Mouse (Mus musculus) cerebellum, adult (tissue): ENCODE measurements around the gene Ptprm.
A peak's percentile ranks its signal among the peaks of the same experiment; 100 is the strongest.

Experiments used
- ATAC-seq: cut with Nextera tagmentation; 2 replicates; pipeline ENCODE4 v1.9.2; 2017; ENCODE audit warnings: mild to moderate bottlenecking, moderate library complexity, mixed read lengths; ENCODE audit not compliant: insufficient number of reproducible peaks, low FRiP score, low TSS enrichment

Gene Ptprm

GRCm38 (mm10) chr17:66707684-66708083, 646.6 kb downstream of the Ptprm start:
- ATAC-seq = no peak

- no peak for ATAC-seq
Observed at GRCm38 (mm10) chr17:66701358-66702184, 652.7 kb downstream of the Ptprm start.

DNA sequence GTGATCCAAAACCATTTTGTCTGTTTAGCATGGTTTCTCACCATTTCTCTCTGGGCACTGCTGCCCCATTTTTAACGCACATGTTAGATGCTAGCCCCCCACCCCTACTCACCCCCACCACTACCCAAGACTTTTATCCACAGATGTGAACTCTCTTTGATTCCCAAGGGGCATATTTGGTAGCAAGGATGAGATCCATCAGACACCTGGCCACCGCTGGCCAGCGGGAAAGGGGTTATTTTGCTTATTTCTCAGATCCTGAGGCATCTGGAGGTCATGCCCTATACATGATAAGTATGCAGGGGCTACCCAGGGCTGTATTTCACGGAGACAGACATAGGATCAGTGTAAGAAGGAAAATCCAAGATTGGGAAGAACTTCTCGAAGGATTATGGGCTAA, 654.4 kb downstream of the Ptprm start:
- ATAC-seq = no peak

- ATAC-seq = no peak
Observed at GRCm38 (mm10) chr17:66697650-66698049, 656.6 kb downstream of the Ptprm start.

DNA sequence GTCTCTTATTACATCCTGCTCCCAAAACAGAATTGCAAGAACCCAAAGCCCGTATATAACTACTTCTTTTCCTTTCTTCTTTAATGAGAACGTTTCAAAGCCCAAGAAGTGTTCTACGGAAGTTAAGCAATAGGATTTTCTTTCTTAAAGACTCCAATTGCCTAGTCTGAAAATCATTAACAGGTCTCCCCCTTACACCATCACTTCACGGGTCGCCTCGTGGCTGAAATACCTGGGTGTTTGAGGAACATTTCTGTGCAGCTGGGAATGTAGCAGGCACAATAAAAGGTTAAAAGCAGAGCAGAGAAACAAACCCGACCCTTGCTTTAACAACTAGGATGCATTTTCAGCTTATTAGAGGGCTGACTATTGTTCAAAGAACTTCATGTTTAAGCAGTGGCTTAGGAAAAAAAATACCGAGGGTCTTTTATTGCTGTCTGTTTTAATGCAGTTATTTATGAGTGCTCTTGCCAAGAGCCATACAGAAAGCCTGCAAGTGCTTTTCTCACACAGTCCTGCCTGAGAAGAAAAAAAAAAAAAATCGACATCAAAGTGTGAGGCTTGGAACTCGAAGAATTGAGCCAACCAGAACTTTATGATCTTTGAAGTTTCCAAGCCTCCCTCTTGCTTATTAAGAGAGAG, 657.6 kb downstream of the Ptprm start:
- ATAC-seq = no peak

- ATAC-seq = no peak
Observed at GRCm38 (mm10) chr17:66694326-66694725, 659.9 kb downstream of the Ptprm start.

DNA sequence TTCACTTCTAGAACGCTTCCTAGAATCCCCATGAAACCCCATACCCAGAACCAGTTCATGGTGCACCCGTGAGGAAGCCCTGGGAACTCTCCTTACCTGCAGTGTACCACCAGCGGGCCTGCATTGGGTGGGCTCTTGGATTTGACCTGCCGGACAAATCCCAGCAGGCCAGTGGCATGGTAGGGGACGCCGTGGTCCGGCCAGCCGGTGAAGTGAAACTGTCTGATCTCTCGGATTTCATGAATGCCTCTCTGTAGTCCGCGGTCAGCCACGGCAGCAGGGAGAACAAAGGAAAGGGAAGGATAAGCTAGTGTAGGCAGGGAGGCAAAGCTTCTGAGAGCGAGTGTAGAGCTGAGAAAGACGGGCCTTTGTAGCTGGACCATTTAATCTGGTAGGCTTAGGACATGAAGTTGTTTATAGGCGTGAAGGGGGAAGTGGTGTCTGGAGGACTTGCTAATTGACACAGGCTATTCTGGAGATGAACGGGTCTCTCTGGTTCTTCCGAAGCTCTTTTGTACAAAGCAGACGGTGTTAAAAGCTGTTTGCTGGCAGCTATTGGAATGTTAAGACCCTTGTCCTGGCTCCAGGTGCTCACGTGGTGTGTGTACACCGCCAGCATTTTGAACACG, 660.5 kb downstream of the Ptprm start:
- ATAC-seq = no peak

DNA sequence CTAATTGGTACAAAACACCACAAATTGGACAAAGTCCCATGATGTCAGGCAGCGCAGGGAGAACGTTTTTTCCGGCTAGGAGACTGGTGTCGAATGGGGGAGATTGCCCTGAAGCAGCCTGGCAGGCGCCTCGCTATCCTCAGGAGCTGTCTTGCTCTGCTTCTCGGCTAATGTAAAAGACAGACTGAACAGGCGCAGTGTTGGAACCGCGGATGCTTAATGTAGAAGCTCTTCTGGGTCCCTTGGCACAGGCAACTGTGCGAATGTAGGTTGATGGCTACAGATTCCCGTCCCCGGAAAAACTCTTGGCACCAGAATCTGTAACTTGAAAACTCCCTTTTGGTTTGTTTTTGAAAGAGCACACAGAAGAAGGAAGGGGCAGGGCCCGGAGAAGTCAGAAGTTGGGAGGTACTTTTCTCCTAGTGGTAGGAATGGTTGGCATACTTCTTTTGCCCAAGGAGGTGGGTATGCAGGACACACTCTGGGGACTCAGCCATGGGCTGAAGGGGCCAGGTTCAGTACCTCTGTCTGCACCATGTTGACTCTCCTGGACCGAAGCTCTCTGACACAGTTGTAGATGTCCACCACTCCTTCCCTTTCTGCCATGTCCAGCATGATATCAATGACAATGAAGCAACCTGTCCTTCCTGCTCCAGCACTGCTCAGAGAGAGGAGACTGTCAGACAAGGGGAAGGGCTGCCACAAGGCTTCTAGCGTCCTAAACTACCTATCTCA, 661.1 kb downstream of the Ptprm start:
- no peak for ATAC-seq

DNA sequence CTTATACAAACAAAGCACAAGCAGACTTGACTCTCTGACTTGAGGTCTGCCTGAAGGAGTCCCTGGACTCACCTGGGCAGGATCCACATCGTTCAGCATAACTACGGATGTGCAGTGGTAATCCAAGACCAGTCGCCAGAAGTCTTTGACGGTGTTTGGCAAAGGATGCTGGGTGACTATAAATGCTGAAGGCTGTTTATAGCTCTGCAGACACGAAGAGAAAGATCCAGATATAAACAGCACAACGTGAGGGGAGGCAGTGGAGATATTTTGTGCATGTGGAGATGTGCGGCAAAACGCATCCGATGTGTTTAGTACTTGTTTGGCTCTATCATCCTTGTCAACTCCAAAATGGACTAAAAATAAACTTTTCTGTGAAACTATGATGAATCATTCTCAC, 666.1 kb downstream of the Ptprm start:
- ATAC-seq = no peak

GRCm38 (mm10) chr17:66687543-66687942, 666.7 kb downstream of the Ptprm start:
- ATAC-seq = no peak

DNA sequence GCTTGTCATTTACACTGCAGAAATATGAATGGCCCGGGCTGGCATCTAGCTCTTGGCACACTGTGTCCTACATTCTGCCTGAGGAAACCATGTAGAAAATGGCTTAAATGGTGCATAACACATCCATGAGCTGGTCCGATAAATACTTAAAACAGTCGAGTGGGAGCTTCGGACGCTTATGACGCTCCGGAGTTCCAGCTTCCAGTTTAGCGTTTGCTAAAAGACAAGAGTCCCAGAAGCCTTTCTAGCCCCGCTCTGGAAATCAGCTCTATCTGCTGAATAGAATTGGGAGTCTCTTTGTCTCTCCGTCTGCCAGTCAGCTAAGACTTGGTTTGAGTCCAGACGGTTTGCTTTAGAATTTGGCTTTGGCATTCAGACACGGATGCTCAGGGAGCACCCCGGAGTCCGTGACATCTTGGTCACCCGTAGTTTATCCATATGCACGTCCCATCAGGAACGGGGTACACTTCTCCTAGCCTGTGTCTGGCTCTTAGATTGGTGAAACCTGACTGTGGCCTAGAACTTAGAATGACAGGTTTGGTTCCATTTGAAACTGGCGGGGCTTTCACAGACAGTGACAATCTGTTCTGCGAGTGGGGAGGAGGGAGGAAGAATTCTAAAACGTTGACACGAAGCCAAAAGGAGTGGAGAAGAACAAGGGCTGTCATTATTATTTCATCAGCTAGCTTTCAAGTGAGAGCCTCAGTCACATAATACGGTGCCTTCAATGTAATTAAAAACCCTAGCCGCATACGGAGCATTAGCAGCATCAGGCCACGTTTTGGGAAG, 667.4 kb downstream of the Ptprm start:
- ATAC-seq = peak; percentile 31; the same call in 1 of the 2 replicates

- ATAC-seq = no peak
Observed at GRCm38 (mm10) chr17:66683411-66683810, 670.8 kb downstream of the Ptprm start.

DNA sequence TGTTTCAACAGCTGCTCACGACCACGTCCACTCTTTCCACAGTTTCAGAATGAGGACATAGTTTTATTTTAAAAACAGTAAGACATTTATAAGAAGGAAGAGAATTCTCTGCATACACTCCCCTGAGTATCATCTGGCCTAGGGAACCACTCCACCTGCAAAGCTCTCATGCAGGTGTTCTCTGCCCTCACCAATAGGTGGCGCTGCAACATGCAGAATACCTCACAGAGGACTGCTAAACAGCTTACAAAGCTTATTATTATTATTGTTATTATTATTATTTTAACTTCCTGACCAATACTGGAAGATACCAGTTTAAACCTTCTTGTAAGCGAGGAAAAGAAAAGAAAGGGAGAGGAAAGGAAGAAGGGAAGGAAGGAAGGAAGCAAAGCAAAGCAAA, 673.6 kb downstream of the Ptprm start:
- ATAC-seq = no peak

DNA sequence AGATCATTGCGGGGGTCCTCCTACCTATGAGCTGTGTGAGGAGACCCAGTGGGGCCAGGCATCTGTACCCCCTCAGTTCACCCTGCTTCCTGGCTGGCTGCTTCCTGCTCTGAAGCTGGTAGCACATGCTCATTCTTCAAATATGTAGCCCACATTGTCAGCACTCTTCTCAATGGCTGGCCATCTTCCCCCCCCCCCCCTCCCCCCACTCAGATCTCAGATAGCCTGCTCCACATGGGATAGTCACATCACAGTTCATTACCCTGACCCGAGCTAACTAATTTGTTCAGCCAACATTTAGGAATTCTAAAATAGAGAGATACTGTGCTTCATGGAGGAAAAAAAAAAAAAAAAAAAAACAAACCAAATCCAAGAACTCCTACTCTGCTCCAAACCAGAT, 679.6 kb downstream of the Ptprm start:
- no peak for ATAC-seq

DNA sequence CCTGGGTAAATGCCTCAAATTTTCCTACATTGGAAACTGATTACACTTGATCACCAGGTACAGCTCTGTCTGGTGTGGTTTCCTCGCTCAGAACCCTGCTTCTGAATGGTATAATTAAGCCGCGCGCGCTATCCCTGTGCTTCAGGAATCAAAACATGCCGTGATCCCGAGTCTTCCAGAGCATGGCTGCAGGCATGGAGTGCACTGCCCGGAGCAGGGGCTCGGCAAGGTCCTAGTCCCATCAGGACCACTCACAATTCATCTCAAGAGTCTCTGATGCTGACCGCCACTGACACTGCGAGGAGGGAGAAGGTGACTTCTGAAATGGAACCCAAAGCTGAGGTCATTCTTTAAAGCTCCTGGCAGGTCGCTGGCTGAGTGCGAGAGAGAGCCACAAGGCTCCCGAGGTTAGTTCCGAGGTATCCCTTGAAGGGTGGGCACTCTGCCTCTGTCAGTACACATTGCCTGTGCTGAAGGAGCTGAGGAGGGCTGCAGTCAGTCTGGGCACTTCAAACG, 682.5 kb downstream of the Ptprm start:
- no peak for ATAC-seq

DNA sequence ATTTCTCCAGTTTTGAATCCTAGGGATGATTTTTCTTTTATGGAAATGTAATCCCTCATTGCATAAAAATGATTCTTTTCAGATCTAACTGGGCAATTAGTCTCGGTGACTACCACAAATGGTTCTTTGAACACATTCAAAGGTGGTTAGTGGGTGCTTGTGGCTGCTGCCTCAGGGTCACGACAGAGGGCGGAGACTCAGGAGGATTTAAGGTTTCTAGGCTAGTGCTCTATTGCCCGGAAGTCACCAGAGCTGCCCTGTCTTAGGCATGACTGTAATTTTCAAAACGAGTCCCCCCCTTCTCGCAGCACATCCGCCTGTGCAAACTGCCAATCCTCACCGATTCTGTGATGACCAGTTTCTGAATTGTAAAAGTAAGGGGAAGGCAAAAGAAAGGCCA, 683.0 kb downstream of the Ptprm start:
- ATAC-seq = no peak

- ATAC-seq = no peak
Observed at GRCm38 (mm10) chr17:66665791-66666190, 688.5 kb downstream of the Ptprm start.

DNA sequence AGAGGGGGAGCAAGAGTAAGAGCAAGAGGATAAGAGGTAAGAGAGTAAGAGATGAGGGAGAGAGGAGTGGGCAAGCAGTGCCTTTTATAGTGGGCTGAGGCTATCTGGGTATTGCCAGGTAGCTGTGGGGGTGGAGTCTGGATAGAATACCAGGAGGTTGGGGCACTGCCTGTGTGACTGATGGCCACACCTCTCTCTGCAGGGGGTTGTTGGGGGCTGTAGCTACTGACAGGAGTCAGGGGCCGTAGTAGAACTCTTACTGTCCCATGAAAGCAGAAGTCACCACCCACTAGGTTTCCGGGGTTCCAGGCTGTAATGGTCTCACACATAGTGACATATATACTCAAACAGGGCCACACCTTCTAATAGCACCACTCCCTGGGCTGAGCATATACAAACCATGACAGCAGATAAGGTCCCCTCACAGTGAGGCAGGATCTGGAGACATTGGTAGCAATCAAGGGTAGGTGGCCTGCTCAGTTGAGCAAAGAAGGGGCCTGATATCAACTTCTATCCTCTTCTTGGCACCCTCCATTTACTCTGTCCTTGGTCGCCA, 689.0 kb downstream of the Ptprm start:
- no peak for ATAC-seq

- no peak for ATAC-seq
Observed at GRCm38 (mm10) chr17:66664796-66665195, 689.5 kb downstream of the Ptprm start.

DNA sequence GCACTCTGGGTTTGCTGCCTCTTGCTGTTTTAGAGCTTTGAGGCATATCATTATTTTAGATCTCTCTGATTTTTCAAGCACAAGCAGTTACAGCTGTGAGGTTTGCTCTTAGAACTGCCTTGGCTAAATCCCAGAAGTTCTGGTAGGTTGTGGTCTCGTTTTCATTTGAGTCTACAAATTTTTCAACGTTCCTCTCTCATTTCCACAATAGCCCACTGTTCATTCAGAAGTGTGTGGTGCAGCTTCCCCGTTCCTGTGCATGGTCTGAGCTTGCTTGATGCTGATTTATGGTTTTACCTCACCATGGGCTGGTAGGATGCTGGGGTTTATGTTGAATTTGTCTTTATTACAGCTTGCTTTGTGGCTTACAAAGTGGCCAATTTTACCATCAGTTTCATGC, 695.0 kb downstream of the Ptprm start:
- no peak for ATAC-seq
